Mouse (Mus musculus): ENCODE measurements around the gene Coro7. TPM values are rescaled to one million over a fixed set of nuclear protein-coding genes. Genes with fewer than 3 reads are reported as not detected.
"Not testable (repeated sequence)": the region's sequence is repeated elsewhere in the genome, so short reads cannot be mapped to it uniquely, and the experiment has no call there.

The Coro7 gene
- total RNA-seq, 2 experiments from 2014 or later = 78.4 to 85.4 TPM

DNA sequence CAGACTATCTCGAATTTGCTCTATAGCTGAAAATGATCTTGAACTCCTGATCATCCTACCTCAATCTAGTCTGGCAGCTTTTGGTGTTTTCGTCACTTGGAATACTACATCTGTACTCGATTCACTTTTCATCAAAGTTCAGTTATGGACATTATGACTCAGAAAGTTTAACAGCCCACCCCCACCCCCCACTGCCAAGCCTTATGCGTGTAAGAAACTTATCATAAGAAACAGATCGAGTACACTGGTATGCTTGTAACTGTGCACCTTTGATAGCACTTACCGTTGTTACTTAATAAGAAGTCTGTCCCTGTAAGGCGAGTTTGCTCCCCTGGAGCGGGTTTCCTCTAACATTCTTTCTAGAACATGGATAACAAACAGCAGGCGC is 3.6 kb upstream of the Coro7 start:
- DNase-seq (ENCODE audit: low spot score in 2 of 2) = no peak

DNA sequence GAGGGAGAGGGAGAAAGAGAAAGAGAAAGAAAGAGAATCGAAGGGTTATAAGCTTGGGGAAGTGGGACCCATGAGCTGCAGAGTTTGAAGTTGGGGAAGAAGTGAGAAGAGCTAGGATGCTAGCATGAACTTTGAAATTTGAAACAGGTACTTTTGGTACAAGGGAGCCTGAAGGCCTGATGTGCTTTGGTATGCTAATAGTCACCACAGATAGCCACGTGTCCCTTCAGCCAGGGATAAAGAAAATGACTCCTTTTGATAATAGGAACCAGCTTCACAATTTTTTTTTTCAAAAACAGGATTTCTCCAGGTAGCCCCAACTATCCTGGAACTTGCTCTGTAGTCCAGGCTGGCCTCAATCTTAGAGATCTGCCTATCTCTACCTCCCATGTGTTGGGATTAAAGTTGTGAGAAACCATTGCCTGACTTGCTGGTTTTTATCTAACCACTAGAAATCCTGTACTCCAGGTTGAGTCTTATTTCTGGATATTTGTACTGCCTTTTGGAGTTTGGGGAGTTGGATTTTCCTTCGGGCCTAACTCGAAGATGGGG is 3.1 kb upstream of the Coro7 start:
- no peak for DNase-seq (ENCODE audit: low spot score in 2 of 2)

DNA sequence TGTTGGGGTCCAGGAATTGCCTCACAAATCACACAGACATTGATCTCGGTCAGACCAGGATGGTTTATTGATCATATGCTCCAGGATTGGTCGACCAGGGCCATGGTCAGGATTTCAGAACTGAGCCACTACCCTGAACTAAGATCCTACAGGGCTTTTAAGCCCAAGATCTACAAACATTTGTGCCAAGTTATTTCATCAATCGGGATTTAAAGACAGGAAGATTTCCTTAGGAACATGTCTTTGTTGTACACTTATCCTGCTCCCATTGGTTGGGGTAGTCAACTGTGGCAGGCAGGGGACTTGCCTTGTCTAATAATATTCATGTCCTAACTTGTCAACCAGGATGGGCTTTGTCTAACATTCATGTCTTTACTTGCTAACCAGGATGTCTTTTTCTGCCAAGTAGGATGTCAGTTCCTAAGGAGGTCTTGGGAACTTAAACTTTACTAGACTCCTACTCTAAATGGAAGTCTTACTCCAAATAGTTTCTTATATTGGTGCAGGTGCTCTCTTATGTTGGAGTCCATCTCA is 1.4 kb upstream of the Coro7 start:
- DNase-seq (ENCODE audit: low spot score in 2 of 2) = not testable (repeated sequence)

DNA sequence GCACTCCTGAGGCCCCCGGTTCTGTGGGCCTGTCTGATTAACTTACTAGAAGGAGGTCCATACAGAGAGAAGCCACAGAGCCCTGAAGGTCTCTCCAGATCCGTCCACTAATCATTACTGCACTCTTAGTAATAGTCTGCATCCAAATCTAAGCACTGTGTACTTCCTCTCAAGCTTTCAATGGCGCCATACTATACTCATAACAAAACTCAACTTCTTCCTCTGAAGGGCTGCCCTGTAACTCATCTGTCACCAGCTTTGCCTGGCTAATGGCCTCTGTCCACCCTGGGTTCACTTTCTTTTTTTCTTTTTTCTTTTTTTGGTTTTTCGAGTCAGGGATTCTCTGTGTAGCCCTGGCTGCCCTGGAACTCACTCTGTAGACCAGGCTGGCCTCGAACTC is 1.5 kb downstream of the Coro7 start:
- DNase-seq (ENCODE audit: low spot score in 2 of 2) = no peak

DNA sequence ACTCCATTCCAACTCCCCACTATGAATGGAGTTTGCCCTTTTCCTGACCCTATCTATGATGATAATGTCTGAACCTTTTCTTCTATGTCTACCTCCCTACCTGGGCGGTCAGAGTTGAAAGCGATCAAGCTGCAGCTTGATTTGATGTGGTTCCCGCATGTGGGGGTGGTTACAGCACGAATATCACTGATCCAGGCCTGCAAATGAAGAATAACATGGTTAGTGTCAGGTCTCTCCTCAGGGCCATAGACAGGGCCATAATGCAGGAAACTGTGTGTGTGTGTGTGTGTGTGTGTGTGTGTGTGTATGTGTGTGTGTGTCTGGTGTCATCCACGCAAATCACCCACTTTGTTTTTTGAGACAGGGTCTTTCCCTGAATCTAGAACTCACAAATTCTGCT is 2.7 kb downstream of the Coro7 start:
- DNase-seq (ENCODE audit: low spot score in 2 of 2) = no peak

DNA sequence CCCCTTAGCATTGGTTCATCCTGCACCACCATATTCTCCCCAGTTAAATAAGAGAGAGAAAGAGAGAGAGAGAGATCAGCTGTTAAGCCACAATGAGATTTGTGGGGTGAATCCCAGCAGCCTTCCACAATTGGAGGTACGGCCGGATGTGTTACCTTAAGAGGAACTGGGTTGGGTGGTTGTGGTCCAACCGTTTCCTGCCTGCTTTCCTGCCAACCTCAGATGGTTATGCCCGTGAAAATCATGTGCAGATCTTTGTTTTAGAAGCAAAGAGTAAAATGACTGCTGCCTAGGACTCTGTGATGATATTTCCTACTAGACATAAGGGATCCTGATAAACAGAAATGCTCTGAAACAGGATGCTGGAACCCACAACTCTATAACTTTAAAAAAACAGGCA is 5.5 kb downstream of the Coro7 start:
- no peak for DNase-seq (ENCODE audit: low spot score in 2 of 2)

DNA sequence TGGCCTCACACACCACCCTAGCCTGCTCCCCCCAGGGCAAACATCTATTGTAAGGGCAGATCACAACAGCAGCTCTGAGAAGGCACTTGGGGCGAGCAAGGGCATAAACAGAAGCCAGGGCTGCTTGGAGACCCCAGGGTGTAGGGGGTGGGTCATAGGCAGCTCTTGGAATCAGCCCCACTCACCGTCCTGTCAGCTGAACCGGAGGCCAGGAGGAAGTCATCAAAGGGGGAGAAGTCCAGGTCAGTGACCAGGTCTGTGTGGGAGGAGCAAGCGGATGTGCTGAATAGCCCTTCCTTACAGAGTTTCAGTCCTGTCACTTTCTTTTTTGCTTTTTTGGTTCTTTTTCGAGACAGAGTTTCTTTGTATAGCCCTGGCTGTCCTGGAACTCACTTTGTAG is 9.3 kb downstream of the Coro7 start:
- no peak for DNase-seq (ENCODE audit: low spot score in 2 of 2)

DNA sequence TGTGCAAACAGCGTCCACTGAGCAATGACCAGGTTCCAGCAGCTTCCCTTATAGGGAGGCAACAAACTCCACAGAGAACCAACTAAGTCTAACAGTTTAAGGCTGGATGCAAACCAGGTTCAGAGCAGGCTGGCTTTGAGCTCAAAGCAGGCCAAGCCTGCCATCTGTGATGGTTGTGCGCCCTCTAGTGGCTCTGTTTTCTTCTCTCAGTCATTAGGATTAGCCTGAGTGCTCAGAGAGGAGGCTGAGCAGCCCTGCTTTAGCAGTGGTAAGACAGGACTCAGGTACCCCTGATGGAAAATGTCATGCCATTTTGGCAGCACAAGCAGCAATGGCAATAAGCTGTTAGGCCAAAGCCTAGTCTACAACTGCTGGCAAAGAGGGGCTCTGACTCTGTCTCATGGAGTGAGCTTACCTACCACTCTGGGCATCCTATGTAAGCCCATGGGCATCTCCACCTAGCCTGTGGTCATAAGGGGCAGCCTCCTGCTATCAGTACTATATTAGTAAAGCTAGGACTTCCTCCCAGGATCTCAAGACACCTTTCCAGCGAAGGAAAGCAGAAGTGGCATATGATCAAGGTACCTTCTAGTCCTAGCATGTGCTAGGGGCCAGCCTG is 12.3 kb downstream of the Coro7 start:
- DNase-seq (ENCODE audit: low spot score in 2 of 2) = peak; percentile 88 to 97

DNA sequence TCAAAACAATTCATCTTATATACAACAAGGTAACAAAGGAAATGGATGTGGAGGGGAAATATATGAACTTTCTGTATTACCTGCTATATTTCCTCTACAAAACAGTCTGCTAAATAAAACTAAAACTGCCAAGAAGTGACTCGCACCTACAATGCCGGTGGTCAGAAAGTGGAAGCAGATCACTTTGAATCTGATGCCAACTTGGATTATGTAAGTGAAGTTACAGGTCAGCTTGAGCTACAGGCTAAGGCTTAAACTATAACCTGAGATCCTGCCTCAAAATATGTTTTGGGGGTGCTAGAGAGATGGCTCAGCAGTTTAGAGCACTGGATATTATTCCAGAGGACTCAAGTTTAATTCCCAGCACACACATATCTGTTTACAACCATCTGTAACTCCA is 13.9 kb downstream of the Coro7 start:
- DNase-seq (ENCODE audit: low spot score in 2 of 2) = no peak

DNA sequence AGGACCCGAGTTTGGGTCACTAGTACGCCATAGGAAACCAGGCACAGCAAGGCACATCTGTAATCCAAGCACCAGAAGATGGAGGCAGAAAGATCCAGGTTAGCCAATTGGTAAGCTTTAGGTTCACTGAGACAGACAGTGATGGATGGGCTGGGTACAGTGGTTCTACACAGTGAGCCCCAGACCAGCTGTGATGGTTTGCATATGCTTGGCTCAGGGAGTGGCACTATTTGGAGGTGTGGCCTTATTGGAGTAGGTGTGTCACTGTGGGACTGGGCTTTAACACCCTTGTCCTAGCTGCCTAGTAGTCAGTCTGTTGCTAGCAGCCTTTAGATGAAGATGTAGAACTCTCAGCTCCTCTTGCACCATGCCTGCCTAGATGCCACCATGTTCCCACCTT is 15.8 kb downstream of the Coro7 start:
- DNase-seq (ENCODE audit: low spot score in 2 of 2) = no peak

DNA sequence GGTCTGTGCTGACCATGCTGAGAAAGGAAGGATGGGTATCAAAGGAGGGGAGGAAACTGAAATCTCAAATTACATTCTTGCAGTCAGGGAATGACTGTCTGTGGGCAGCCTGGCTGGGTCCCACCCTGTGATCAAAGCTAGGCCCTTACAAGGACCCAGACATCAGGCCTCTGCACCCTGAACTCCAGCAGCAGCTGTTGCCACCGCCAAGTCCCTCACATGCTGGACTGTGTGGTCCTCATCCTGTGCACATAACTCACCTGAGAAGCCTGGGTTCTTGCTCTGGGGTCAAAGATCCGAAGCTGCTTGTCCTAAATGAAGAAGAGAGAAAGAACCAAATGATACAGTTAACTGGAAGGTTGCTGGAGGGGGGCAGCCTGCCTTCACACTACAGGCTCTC is 18.0 kb downstream of the Coro7 start:
- no peak for DNase-seq (ENCODE audit: low spot score in 2 of 2)

DNA sequence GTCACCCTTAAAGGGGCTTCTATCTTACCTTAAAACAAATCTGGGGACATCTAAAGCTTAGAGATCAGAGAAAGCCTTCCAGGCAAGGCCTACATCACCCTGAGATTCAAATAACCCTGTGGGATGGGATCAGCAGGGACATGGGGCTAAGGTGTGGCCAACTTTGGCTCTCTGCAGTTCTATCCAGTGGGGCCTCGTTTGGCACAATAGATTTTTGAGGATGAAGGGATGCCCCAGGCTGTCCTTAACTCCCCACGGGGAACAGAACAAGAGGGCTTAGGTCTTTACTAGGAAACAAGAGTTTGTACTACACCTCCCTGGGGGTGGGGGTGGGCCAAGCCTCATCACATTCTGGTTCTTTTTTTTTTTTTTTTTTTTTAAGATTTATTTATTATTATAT is 20.3 kb downstream of the Coro7 start:
- no peak for DNase-seq (ENCODE audit: low spot score in 2 of 2)

DNA sequence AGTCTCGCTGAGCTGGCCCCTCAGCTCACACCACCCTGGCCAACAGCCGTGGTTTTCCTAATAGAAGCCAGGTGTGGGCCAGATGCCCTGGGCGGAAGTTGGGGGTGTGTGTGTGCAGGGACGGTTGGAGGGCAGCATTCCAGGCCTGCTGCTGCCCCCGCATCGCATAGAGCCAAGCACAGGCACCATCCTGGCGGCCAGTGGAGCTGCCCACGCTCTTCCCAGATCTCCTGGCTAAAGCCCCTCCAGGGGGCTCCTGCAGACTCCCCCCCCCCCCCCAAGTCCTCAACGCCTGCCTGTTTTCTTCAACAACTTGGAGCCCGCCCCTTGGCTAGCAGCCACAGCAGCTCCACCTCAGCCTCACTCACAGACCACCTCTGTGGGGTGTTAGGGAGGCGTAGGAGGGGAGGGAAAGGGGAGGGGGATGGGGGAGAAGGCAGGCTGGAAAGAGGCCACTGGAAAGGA is 20.8 kb downstream of the Coro7 start:
- peak; percentile 66 to 73 for DNase-seq (ENCODE audit: low spot score in 2 of 2)

DNA sequence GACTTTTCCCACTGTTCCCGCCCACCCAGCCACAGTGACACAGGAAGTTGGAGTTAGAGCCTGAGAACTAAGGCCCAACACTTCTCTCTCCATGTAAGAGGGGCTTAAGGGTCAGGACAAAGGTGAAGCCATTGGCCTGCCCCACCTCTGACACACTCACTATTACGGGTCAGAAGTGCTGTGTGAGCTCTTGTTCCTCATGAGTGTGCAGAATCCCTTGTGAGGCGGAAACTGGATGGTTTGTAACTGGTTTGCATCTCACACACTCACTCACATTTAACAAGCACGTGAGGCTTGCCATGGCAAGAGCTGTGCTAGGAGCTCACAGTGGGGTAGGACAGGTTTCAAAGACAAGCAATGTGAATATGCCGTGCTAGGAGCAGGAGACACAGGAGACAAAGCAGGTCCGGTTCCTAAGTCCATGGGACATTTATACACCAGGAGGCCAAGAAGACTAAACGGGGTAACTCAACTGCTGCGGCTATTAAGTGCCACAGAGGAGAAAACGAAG is 23.0 kb downstream of the Coro7 start:
- no peak for DNase-seq (ENCODE audit: low spot score in 2 of 2)

DNA sequence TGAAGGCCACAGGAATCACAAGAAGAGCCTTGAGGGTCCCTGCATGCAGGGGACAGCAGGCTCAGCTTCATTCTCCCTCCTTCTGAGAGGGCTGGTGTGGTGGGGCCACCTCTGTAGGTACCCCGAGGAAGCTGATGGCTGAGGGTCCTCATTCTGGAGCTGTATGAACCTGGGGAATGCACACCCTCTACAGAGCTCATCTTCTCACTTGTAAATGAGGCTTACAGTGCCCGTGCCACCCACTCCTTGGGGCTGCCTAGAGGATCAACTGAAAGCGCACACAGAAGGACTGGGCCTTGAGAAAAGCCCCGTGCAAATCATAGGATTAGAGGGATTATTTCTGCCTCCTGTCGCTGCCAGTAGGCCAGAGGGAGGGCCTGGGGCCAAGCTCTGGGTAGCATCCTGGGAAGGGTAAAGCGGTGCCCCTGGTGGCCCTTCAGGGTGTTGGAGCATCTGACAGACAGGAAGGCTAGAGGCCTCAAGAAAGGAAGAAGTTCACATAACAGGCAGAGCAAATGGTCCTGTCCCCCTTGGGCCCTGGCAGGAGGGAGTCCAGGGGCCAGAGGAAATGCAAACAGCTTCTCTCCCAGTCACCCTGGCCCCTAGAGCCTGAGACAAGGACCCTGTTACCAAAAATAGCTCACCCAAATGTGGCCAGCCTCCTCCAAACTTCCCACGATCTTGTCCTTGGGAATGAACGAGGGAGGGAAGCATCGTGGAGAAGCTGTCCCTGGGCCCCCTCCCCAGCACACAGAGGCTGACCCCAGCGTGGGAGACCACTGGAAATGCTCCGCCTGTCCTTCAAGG is 23.6 kb downstream of the Coro7 start:
- DNase-seq (ENCODE audit: low spot score in 2 of 2) = no peak

DNA sequence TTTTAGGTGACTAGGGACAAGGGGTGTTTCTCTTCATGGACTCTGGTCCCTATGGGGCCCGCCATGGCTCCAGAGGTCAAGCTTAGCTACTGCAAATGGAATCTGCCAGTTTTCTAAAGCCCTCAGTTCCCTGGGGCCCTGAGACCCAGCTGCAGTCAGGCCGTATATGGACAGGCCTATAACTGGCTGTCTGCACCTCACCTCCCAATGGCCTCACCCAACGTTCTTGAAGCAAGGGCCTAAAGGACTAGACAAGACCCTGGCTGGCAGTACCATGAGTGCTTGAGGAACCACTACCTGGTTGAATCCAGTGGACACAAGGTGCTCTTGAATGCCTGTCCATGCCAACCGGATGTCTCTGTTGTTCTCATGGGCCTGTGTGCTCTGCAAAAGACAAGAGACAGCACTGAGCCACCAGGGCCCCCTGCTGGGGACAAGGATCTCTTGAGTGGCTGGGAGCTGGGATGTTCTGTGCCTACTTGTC is 24.3 kb downstream of the Coro7 start:
- DNase-seq (ENCODE audit: low spot score in 2 of 2) = no peak

DNA sequence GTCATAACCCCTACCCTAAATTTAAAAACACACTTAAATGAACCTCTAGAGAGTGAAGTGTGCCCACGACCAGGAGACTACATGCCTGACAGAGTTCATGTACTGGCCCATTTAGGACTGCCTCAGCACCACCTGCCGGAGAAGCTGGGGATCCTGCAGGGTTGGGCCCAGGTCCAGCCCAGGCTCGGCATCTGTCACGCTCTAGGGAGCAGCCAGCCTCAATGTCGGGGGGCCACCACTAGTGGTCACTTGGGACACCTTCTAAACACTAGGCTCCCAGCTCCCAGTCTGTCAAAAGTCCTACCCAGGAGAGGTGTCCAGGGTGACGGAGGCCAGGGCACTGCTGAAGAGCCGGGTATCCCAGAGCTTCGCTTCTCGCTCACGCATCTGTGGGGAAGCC is 24.9 kb downstream of the Coro7 start:
- no peak for DNase-seq (ENCODE audit: low spot score in 2 of 2)

DNA sequence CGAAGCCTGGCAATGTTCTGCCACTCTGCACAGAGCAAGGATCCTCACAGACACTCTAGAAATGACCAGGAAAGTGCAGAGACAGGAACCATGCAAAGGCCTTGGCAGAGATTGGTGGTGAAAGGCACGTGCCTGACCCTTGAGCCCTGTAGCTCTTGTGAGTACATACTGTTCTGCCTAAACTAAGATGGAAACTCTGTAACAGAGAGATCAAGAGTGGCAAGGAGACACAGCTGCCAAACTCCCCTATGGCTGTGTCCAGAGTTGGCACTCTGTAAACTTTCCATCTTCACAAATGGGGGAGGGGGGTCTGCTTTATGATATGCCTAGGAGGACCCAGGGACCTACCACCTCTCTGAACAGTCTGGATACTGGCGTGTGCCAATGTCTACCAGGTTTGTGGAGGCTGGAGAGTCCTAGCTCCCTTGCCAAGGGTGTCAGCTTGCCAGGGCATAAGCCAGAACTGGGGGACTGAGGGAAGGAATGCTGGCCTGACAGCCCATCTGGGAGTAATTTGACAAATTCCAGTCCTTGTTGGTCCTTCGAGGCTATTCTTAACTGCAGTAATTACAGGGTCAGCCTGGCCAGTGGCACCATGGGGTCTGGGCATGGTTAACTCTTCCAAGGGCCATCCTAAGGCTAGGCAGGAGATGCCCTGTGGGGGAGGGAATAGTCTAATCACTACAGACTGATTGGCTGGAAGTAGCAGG is 26.7 kb downstream of the Coro7 start:
- DNase-seq (ENCODE audit: low spot score in 2 of 2) = no peak

DNA sequence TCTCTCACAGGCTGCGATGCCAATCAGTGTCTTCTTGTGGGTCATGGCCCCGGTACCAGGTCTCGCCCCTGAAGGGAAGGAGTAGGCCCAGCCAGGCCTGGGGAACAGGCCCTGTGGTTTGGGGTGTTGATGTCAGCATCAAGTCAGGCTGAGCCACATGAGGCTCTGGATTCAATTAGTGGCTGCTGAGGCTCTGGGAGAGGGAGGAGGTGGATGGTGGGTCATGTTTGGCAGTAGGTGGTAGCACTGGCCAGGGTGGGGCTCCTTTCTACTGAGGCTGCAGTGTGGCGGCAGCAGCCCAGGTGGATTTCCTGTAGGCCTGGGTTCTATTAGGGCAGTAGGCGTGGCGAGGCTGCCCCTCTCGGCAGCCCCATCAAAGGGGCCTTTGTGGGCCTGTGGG is 28.0 kb downstream of the Coro7 start:
- no peak for DNase-seq (ENCODE audit: low spot score in 2 of 2)

DNA sequence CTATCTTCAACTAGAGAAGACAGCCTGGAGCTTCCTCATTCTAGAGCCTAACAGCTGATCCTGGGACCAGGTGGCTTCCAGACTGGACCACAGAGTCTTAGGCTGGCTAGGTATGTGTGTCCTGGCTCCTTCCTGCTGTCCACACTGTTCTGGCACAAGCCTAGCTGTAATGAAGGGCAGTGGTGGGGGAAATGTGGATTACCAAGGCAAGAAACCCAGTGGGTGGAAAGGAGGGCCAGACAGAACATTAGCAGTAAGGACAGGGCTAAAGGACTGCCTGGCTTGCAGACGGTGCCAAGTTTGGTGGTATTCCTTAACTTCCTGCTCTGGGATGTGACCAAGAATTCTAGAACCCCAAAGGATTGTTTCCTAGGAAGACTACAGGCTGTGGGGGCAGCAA is 28.5 kb downstream of the Coro7 start:
- no peak for DNase-seq (ENCODE audit: low spot score in 2 of 2)

DNA sequence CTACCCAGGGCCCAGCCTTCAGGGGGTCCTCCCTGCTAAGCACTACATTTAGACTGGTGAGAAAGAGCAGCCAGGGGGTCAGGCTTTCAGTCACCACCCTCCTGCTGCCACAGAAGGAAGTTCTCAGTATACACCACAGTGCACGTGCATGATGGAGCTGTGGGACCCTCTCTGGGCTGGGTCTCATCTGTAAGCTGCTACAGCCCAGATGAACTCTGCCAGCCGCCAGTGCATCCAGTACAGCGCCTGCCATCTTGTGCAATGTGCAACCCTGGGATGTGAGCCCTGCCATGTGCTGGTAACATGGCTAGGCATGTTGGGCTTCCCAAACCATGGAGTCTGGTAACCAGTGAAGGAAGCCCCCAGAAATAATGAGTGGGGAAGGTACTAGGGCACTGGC is 29.4 kb downstream of the Coro7 start:
- DNase-seq (ENCODE audit: low spot score in 2 of 2) = no peak

Measured in left cerebral cortex, adult 18-20 months (tissue).